Mouse (Mus musculus) ES-Bruce4 (cell line): Measurements from ENCODE around the gene 2700081O15Rik. TPM values are rescaled to one million over a fixed set of nuclear protein-coding genes. Genes with fewer than 3 reads are reported as not detected.

ENCODE experiments used
- H3K27ac ChIP-seq: 2 replicates; pipeline ENCODE4 v1.5.1; 2012; ENCODE audit warnings: low read length, inconsistent platforms; ENCODE audit not compliant: insufficient read depth
- H3K27me3 ChIP-seq: 2 replicates; pipeline ENCODE4 v1.6.1; 2012; ENCODE audit warnings: mild to moderate bottlenecking, low read length, inconsistent platforms; ENCODE audit not compliant: control insufficient read depth, poor library complexity, insufficient read depth, severe bottlenecking
- H3K36me3 ChIP-seq: 2 replicates; pipeline ENCODE4 v1.6.1; 2012; ENCODE audit warnings: inconsistent platforms, mild to moderate bottlenecking, low read length, moderate library complexity; ENCODE audit not compliant: control insufficient read depth, poor library complexity, insufficient read depth, severe bottlenecking
- H3K4me1 ChIP-seq: one replicate; pipeline ENCODE4 v1.8.1; 2011; ENCODE audit warnings: low read length; ENCODE audit not compliant: control insufficient read depth, insufficient read depth
- H3K4me3 ChIP-seq: 2 replicates; pipeline ENCODE4 v1.5.1; 2011; ENCODE audit warnings: low read depth, mild to moderate bottlenecking, low read length
- H3K9ac ChIP-seq: 2 replicates; pipeline ENCODE4 v1.6.1; 2012; ENCODE audit warnings: low read depth, mild to moderate bottlenecking, inconsistent platforms; ENCODE audit not compliant: poor library complexity, severe bottlenecking
- H3K9me3 ChIP-seq: replicated peaks from 2 replicates; pipeline ENCODE4 v1.6.1; 2012; ENCODE audit warnings: mild to moderate bottlenecking, low read length, inconsistent platforms; ENCODE audit not compliant: control insufficient read depth, poor library complexity, insufficient read depth, severe bottlenecking
- CTCF ChIP-seq: IDR thresholded peaks from one replicate; pipeline ENCODE4 v1.8.1; 2011; ENCODE audit warnings: low read depth, low read length
- EP300 ChIP-seq: IDR thresholded peaks from 2 replicates; pipeline ENCODE4 v1.6.1; 2011; ENCODE audit warnings: low read depth, low read length; ENCODE audit not compliant: insufficient read depth
- POLR2A ChIP-seq: IDR thresholded peaks from one replicate; pipeline ENCODE4 v1.8.1; 2011; ENCODE audit warnings: low read length; ENCODE audit not compliant: insufficient read depth
- polyA plus RNA-seq: library from polyadenylated mRNA; stranded (reverse); fragments of >200 nt; gene quantifications from 2 replicates; pipeline ENCODE4 v1.2.4, GENCODE M21; 2011; ENCODE audit warnings: low read depth; ENCODE audit not compliant: missing spikeins, insufficient read depth, insufficient read length

The 2700081O15Rik gene
- polyA plus RNA-seq, 1 experiment: 7.5 TPM

DNA sequence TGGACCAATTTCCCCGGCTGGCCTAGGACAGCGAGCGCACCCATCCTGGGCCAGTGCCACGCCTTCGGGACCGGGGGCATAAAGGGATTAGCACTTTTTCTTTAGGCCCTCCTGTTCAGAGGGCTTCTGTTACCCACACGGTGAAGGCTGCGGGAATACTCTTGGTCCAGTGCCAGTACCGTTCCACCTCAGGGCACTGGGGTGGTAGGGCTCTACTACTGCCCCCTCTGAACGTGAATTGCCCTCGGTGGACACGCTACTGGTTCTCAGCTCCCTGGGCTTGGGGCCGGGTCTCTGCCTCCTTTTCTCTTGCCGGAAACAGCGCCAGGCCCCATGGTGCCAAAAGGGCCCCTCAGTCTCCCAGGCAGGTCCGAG, 6.2 kb downstream of the 2700081O15Rik start:
- Histone ChIP-seq H3K9ac (peak overlapping the region; percentile 17; the same call in 1 of the 2 replicates), H3K27me3 (no peaks in the 10 kb centered on the region), H3K36me3 (0 out of 2 replicates have a peak, but pooled peaks cover 5% of the 10 kb centered on the region), H3K4me3 (peak overlapping the region; percentile 33; the same call in 1 of the 2 replicates), H3K4me1 (no peaks in the 10 kb centered on the region), H3K27ac (no peak overlapping the region), H3K9me3 (no peaks in the 10 kb centered on the region)
- no peak for TF ChIP-seq CTCF
- TF ChIP-seq POLR2A: no peak
- TF ChIP-seq EP300: no peak

DNA sequence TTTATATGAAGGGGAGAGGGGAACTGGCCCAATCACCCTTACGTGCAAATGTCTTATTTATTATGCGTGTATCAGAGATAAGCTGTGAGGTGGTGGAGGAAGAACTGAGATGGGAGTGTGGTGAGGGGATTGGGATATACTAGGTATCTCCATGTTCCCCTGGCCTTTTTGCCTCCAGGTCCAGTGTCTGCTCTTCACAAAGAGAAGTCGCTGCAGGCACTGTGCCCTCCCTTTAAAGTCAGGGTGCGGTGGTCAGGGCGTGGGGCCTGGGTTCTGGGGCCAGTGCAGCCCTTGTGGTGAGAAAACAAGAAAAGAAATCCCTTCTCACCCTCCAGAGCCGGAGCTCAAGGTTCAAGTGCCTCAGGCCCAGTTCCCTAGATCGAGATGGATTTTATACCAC, 6.7 kb downstream of the 2700081O15Rik start:
- H3K36me3 ChIP-seq: 0 out of 2 replicates have a peak, but pooled peaks cover 5% of the 10 kb centered on the region
- H3K27me3 ChIP-seq: no peaks in the 10 kb centered on the region
- H3K9ac ChIP-seq: no peak overlapping the region
- H3K27ac ChIP-seq: no peak overlapping the region
- TF ChIP-seq CTCF (no peak), EP300 (no peak), POLR2A (no peak)
- no peaks in the 10 kb centered on the region for H3K9me3 ChIP-seq
- no peak overlapping the region for H3K4me3 ChIP-seq
- H3K4me1 ChIP-seq: no peaks in the 10 kb centered on the region

DNA sequence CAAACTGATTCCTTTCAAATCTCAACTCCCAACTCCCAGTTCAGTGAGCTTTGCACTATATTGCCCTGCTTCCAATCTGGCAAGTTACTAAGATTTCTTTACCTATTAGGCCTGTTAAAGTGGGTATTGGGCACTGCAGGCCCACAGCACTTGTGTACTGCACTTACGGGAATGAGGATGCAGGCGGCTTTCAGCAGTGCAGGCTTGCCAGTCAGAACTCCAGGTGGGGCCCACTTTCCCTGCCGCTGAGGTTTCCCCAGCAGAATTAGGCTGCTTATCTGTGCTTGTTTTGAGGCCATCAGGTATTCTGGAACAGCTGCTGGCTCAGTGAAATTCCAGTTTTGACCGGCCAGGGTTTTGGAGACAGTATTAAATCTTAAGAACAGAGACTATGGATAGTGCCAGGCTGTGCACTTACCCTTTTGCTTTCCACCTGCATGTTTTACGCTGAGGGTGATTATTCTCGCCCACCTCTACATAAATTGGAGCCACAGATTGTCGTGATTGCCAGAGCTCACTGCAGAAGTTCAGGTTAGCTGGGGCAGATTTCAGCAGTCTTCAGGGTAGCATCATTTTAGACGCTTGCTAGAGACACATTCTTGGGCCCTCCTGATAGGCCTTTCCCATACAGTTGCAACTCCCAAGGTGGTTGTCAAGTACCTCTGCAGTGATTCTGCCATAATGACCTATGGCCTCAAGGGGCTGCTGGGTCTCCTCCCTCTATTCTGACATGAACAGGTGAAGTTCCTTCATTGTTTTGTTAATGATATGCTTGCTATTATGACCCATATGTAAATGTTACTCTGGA, 7.4 kb downstream of the 2700081O15Rik start:
- Histone ChIP-seq H3K27me3 (no peaks in the 10 kb centered on the region), H3K9ac (no peak overlapping the region), H3K4me1 (no peaks in the 10 kb centered on the region), H3K9me3 (no peaks in the 10 kb centered on the region), H3K4me3 (no peak overlapping the region), H3K36me3 (peaks cover 6% of the 10 kb centered on the region; the same call in 1 of the 2 replicates), H3K27ac (no peak overlapping the region)
- TF ChIP-seq CTCF (no peak), POLR2A (no peak), EP300 (no peak)

- Histone ChIP-seq H3K9ac (no peak overlapping the region), H3K4me1 (no peaks in the 10 kb centered on the region), H3K36me3 (peaks cover 10% of the 10 kb centered on the region), H3K4me3 (no peak overlapping the region), H3K27me3 (no peaks in the 10 kb centered on the region), H3K9me3 (no peaks in the 10 kb centered on the region), H3K27ac (no peak overlapping the region)
- TF ChIP-seq POLR2A (no peak), EP300 (no peak), CTCF (no peak)
Observed at GRCm38 (mm10) chr19:7425398-7425775, 8.0 kb downstream of the 2700081O15Rik start.

DNA sequence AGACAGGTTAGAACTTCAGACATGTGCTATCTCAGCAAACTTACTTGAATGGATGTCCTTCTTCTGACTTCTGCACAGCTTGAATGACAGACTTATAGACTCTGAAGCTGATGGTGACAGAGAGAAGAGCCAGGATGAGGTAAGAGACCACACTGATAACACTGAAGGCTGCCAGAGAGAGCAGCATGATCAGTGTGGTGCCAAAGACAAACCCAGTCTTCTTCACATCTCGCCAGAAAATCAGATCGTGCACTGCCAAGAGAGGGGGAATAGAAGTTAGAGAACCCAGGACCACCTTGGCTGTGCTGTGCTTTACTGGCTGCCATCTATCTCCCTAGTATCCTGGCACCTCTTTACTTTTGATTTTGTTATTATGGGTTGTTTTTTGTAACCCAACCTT, 17.5 kb downstream of the 2700081O15Rik start:
- H3K4me3 ChIP-seq: no peak overlapping the region
- peaks cover 34% of the 10 kb centered on the region for H3K36me3 ChIP-seq
- no peaks in the 10 kb centered on the region for H3K9me3 ChIP-seq
- no peak overlapping the region for H3K9ac ChIP-seq
- TF ChIP-seq POLR2A: no peak
- no peak for TF ChIP-seq EP300
- no peak for TF ChIP-seq CTCF
- H3K27ac ChIP-seq: no peak overlapping the region
- H3K4me1 ChIP-seq: no peaks in the 10 kb centered on the region
- H3K27me3 ChIP-seq: no peaks in the 10 kb centered on the region

GRCm38 (mm10) chr19:7436061-7436970, 18.9 kb downstream of the 2700081O15Rik start:
- Histone ChIP-seq H3K9ac (no peak overlapping the region), H3K36me3 (peaks cover 21% of the 10 kb centered on the region), H3K4me1 (no peaks in the 10 kb centered on the region), H3K9me3 (no peaks in the 10 kb centered on the region), H3K4me3 (no peak overlapping the region), H3K27ac (no peak overlapping the region), H3K27me3 (no peaks in the 10 kb centered on the region)
- TF ChIP-seq CTCF: peak; percentile 1
- no peak for TF ChIP-seq POLR2A
- TF ChIP-seq EP300: no peak
